Mouse (Mus musculus) hindbrain, embryonic 10.5 days (tissue): ENCODE data around the gene Chit1. TPM values are rescaled to one million over a fixed set of nuclear protein-coding genes. Genes with fewer than 3 reads are reported as not detected.

ENCODE experiments used
- DNase-seq: peaks from one replicate; pipeline ENCODE4 v3.0.0-alpha.2; 2017; ENCODE audit warnings: low spot score
- H3K27ac ChIP-seq: fragments of 300-500 bp; sonication (generic); 2 replicates; pipeline ENCODE4 v1.5.1; 2016; ENCODE audit warnings: mild to moderate bottlenecking, moderate library complexity
- H3K27me3 ChIP-seq: fragments of 300-500 bp; sonication (generic); 2 replicates; pipeline ENCODE4 v1.6.1; 2016; ENCODE audit warnings: mild to moderate bottlenecking; ENCODE audit not compliant: poor library complexity, insufficient read depth, severe bottlenecking
- H3K36me3 ChIP-seq: fragments of 300-500 bp; sonication (generic); 2 replicates; pipeline ENCODE4 v1.6.1; 2016; ENCODE audit warnings: mild to moderate bottlenecking, moderate library complexity
- H3K4me1 ChIP-seq: fragments of 300-500 bp; sonication (generic); replicated peaks from 2 replicates; pipeline ENCODE4 v1.6.1; 2016; ENCODE audit warnings: mild to moderate bottlenecking
- H3K4me3 ChIP-seq: fragments of 300-500 bp; sonication (generic); 2 replicates; pipeline ENCODE4 v1.5.1; 2016; ENCODE audit warnings: mild to moderate bottlenecking, moderate library complexity
- H3K9me3 ChIP-seq: fragments of 300-500 bp; sonication (generic); 2 replicates; pipeline ENCODE4 v1.6.1; 2016; ENCODE audit warnings: mild to moderate bottlenecking, moderate library complexity
- WGBS: fragments of 180-500 bp; shearing (Covaris S2); methylation state at CpG from one replicate; pipeline ENCODE4 v1.1.7; 2016; 5-methylcytosine and 5-hydroxymethylcytosine counted together
- polyA plus RNA-seq: library from polyadenylated mRNA; unstranded; fragments of >200 nt; fragmentation: Nextera tagmentation; extraction: Ambion mirVana; gene quantifications from 2 replicates; pipeline ENCODE4 v1.2.1, GENCODE M21; 2016

Gene Chit1
- polyA plus RNA-seq, result not detected in 2 replicates

DNA sequence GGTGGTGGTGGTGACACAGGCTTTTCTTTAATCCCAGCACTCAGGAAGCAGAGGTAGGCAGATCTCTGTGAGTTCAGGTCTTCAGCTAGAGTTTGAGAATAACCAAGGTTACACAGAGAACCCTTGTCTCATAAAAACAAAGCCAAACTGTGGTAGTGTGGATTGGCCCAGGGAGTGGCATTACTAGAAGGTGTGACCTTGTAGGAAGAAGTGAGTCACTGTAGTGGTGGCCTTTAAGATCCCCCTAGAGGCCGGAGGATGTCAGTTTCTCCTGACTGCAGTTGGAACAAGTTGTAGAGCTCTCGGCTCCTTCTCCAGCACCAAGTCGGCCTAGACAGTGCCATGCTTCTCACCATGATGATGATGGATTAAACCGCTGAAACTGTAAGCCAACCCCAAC is at the start of gene Chit1:
Gene Chit1, plus strand, starts transcription at position 264 of the 400 bp plus-strand sequence.
- H3K9me3 ChIP-seq, result no peaks in the 10 kb centered on the region
- H3K27ac ChIP-seq, result no peak within 1 kb of the TSS
- 83% methylated on average over 4 of the region's 4 CpGs for WGBS
- H3K4me1 ChIP-seq, result peaks cover 17% of the 10 kb centered on the region
- DNase-seq, result no peak
- no peak within 1 kb of the TSS for H3K4me3 ChIP-seq
- no peaks in the 10 kb centered on the region for H3K36me3 ChIP-seq
- H3K27me3 ChIP-seq, result 0 out of 2 replicates have a peak, but pooled peaks cover 4% of the 10 kb centered on the region

DNA sequence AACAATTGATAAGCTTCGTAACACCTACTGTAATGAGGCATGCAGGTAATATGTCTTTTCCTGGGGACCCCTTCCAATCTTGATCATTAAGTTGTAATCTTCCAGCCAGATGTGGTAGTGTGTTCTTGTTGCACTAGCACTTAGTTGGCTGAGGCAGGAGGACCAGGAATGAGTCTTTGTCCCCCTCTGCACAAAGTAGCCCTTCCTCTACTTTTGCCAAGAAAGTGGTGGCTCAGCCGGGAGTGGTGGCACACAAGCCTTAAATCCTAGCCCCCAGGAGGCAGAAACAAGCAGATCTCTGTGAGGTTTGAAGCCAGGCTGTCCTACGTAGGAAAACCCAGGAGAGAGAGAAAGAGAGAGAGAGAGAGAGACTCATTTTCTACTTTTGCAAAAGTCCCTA is 49.1 kb upstream of the Chit1 start:
- WGBS, result 41% methylated on average over 3 of the region's 3 CpGs
- Histone ChIP-seq H3K4me3 (peak overlapping the region; percentile 52), H3K27ac (peak overlapping the region; percentile 98), H3K4me1 (peaks cover 87% of the 10 kb centered on the region), H3K36me3 (no peaks in the 10 kb centered on the region), H3K9me3 (no peaks in the 10 kb centered on the region), H3K27me3 (no peaks in the 10 kb centered on the region)
- no peak for DNase-seq

DNA sequence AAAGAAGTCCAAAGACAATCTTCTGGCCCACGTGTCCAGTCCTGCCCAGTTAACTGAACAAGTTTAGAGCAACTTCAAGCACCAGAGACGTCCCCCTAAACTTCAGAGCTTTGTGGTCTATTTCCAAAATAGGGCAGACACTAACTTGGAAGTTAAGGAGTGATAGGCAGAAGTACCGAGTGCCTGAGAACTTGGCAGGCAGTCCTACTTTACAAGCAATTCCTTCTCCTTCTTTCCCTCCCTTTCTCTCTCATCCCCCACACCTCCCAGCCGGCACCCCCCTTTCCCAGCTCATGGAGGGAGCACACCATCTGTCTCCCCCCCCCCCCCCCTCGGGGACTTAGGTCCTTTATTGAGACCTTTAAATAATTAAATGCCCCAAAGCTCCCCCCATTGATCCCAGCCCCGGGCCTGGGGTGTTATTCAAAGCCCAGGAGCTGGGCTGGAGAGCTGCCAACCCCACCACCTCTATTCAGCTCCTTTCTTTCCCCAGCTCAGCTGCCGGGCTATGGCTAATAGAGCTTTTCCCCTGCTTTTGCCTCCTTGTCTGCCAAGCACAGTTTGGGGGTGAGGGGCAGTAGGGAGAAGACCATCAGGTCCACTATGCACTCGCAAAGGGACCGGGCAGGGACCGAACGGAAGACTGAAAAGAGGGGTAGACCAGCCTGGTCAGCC is 48.5 kb upstream of the Chit1 start:
- peaks cover 91% of the 10 kb centered on the region for H3K4me1 ChIP-seq
- H3K36me3 ChIP-seq, result no peaks in the 10 kb centered on the region
- no peaks in the 10 kb centered on the region for H3K27me3 ChIP-seq
- H3K4me3 ChIP-seq, result peak overlapping the region; percentile 52
- WGBS, result 4% methylated on average over 11 of the region's 11 CpGs
- no peaks in the 10 kb centered on the region for H3K9me3 ChIP-seq
- peak; percentile 84 for DNase-seq
- H3K27ac ChIP-seq, result peak overlapping the region; percentile 98

DNA sequence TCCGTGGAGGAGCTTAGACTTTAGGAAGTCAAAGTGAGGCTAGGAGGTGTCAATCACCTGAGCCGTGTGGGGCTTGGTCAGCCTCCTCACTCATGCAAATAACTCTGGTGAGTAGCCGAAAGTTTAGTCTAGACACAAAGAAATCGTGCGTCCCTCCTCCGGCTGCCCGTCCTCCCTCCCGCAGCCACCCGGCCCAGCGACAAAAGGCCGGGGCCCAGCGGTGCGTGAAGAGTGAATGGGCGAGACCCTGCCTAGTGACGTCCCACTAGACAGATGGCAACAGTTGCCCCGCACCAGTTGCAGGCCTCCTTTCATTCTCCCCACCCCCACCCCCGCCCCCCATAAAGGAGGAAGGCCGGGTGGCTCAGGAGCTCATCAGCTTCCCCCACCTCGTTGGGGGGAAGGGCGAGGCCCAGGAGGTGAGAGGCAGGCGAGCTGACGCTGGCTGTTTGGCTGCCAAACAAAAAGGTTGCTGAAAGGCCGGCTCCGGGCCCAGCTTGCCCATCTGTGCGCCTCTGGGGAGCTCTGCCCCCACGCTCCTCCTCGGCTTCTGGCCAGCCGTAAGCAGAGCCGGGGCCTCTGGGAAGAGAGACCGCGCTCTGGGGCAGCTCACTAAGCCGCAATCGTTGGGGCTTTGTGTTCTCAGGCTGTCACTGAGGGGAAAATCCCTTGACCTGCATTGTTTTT is 47.8 kb upstream of the Chit1 start:
- under 1% methylated on average over 33 of the region's 33 CpGs for WGBS
- peak overlapping the region; percentile 42 for H3K4me3 ChIP-seq
- peak; percentile 96 for DNase-seq
- H3K27me3 ChIP-seq, result no peaks in the 10 kb centered on the region
- H3K9me3 ChIP-seq, result no peaks in the 10 kb centered on the region
- H3K36me3 ChIP-seq, result no peaks in the 10 kb centered on the region
- H3K27ac ChIP-seq, result peak overlapping the region; percentile 98
- peaks cover 93% of the 10 kb centered on the region for H3K4me1 ChIP-seq

DNA sequence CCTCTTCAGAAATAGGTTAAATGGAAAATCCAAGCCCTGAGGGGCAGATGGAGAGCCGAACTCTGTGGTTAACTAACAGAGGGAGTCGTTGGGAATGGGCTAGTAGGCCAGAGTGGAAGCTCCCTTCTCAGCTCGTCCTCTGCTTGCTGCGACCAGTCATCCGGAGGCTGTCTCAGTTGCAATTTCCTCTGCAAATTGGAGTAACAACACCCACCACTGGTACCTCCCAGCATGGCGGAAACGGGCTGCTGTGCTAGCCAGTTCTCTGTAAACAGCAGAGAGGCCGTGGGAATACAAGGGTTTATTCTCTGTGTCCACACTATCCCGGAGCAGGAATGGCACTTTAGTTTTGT is 47.3 kb upstream of the Chit1 start:
- Histone ChIP-seq H3K27ac (peak overlapping the region; percentile 98), H3K4me3 (peak overlapping the region; percentile 42), H3K9me3 (no peaks in the 10 kb centered on the region), H3K36me3 (no peaks in the 10 kb centered on the region), H3K27me3 (no peaks in the 10 kb centered on the region), H3K4me1 (peaks cover 91% of the 10 kb centered on the region)
- WGBS, result 5% methylated on average over 9 of the region's 9 CpGs
- DNase-seq, result no peak

DNA sequence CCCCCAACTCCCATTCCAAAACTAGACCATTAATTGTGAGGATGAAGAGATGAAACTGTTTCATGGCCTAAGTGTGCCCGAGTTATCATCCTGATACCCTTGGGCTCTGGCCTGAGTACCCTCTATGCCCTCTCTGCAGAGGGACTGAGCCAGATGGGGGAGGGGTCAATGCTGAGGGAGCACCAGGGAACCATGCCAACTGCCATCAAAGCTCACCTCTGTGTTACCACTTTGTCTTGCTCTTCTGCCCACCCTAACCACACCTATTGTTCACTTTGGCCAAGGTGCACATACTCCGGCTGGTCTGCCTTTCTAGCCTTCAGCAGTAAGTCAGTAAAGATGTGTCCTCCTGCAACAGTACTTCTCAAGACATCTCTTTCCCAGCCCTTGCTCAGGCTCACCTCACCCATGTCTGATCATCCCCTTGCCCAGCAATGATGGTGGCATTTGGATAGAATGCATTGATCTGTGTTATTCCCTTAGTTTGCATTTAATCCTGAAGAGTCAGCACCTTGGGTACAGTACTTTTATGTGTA is 46.7 kb upstream of the Chit1 start:
- H3K27me3 ChIP-seq, result no peaks in the 10 kb centered on the region
- peak overlapping the region; percentile 98 for H3K27ac ChIP-seq
- no peaks in the 10 kb centered on the region for H3K36me3 ChIP-seq
- 83% methylated on average over 2 of the region's 2 CpGs for WGBS
- H3K4me3 ChIP-seq, result peak overlapping the region; percentile 42
- peaks cover 91% of the 10 kb centered on the region for H3K4me1 ChIP-seq
- no peaks in the 10 kb centered on the region for H3K9me3 ChIP-seq
- DNase-seq, result no peak

DNA sequence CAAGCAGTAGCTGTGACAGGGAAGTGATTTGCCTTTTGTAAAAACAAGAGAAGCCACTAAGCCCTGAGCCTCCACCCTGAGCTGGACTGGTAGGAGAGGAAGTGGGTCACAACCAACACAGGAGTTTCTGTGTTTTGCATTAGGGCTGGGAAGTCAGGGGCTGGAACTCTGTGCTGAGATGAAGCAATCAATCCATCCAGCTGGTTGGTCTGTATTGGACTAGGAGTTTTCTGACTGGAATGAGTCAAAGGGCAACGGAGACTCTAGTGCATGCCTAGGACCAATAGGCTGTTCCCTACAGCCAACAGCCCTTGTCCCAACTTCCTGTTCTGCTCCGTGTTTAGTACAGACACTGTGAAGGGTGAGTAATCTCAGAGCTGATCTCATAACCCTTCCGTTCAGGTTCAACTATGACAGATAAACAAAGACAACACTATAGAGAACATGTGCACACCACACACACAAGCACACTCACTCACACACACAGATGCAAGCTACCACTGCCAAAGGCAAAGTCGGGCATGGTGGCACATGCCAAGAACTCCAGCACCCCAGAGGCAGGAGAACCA is 45.7 kb upstream of the Chit1 start:
- Histone ChIP-seq H3K9me3 (no peaks in the 10 kb centered on the region), H3K27me3 (no peaks in the 10 kb centered on the region), H3K36me3 (no peaks in the 10 kb centered on the region), H3K4me1 (peaks cover 94% of the 10 kb centered on the region), H3K4me3 (no peak overlapping the region), H3K27ac (peak overlapping the region; percentile 98)
- no peak for DNase-seq
- 76% methylated on average over 4 of the region's 4 CpGs for WGBS

DNA sequence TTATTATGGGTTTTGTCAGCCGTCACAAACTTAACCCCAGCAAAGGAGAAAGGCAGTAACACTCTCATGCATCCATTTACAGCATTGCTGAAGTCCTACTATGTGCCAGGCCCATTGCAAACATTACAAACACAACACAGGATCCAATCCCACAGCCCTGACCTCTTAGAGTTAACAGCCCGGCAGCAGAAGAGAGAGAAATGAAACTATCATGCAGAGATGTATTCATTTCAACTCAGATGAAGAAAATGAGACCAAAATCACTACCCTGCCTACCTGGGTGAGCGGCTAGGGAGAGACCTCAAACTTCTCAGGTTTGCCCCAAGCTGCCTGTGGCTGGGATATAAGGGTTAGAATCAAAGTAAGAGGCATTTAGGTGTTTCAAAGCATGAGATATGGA is 44.5 kb upstream of the Chit1 start:
- no peak overlapping the region for H3K4me3 ChIP-seq
- peaks cover 94% of the 10 kb centered on the region for H3K4me1 ChIP-seq
- no peak for DNase-seq
- H3K36me3 ChIP-seq, result no peaks in the 10 kb centered on the region
- H3K9me3 ChIP-seq, result no peaks in the 10 kb centered on the region
- no peaks in the 10 kb centered on the region for H3K27me3 ChIP-seq
- 61% methylated on average over 3 of the region's 3 CpGs for WGBS
- peak overlapping the region; percentile 98 for H3K27ac ChIP-seq

DNA sequence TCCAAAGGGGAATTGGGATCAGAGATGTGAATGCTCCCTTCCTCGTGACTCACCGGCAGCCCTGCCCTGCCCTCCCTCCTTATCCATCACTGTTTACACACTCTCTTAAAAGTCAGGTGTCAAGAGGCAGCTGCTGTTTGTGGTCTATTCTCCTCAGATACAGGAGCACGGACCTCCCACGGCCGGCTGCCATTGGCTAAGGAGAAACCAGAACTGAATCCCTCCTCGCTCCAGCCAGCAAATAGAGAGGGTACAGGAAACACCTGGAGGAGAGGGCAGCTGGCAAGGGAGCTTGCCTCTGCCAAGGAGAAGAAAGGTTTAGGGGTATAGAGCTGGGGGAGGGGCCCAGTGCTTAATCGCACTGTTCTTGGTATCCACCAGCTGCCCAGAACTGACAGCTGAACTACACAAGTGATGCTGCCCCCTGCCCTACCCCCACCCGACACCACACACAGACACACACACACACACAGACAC is 43.9 kb upstream of the Chit1 start:
- Histone ChIP-seq H3K4me3 (peak overlapping the region; percentile 3; the same call in 1 of the 2 replicates), H3K27me3 (no peaks in the 10 kb centered on the region), H3K4me1 (peaks cover 94% of the 10 kb centered on the region), H3K36me3 (no peaks in the 10 kb centered on the region), H3K9me3 (no peaks in the 10 kb centered on the region), H3K27ac (peak overlapping the region; percentile 98)
- DNase-seq, result peak; percentile 31
- 17% methylated on average over 8 of the region's 8 CpGs for WGBS

DNA sequence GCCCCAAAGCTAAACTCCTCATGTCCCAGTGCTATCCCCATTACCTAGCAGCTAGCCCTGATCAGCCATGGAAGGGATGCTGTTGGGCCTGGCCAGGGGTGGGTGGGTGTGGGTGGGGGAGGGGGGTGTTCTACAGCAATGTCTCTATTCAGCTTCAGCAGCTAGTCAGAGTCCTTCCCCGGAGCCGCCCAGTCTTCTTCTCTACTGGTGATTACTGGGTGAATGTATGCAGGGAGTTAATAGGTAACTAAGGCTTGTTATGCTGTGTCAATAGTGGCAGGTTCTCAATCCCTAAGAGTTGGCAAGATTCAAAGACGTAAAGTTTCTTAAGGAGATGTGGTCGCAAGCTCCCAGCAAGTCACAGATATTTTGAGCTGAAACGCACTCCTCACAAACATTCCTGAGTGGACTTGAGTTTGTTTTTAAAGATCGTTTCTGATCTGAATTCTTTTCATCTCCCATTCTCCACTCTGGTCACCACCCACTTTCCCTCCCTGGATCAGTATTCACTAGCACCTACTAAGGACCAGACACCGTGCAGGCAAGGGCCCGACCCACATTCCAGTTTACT is 40.9 kb upstream of the Chit1 start:
- Histone ChIP-seq H3K36me3 (peaks cover 9% of the 10 kb centered on the region), H3K27ac (peak overlapping the region; percentile 87), H3K4me1 (peaks cover 93% of the 10 kb centered on the region), H3K27me3 (no peaks in the 10 kb centered on the region), H3K9me3 (no peaks in the 10 kb centered on the region), H3K4me3 (no peak overlapping the region)
- DNase-seq, result no peak
- WGBS, result 67% methylated on average over 8 of the region's 8 CpGs

DNA sequence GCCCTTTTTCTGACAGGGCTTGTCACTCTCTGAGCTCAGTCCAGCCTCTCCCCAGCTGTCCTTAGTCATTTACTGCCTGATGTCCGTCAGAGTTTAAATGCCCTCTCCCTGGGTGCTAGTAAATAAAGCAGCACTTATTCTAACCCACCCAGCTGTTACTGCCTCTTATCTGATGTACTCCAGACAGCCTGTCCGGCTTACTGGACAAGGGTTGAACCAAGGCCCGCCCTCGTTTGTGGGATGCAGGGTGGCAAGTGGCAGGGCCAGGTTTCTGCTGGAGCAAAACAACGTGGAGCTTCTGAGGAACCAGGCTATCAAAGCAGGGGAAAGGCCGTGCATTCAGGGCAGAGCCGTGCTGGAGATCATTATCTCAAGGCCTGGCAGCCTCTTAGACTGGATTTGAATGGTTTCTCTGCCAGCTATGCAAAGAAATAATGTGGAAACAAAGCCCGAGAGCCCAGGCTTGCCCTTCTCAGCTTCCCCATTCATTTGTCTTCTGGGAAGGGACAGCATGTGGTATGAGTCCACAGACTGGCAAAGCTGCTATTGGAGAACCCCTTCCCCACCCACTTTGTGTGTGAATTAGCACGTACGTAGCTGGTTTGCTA is 39.5 kb upstream of the Chit1 start:
- WGBS, result 44% methylated on average over 10 of the region's 10 CpGs
- peaks cover 93% of the 10 kb centered on the region for H3K4me1 ChIP-seq

DNA sequence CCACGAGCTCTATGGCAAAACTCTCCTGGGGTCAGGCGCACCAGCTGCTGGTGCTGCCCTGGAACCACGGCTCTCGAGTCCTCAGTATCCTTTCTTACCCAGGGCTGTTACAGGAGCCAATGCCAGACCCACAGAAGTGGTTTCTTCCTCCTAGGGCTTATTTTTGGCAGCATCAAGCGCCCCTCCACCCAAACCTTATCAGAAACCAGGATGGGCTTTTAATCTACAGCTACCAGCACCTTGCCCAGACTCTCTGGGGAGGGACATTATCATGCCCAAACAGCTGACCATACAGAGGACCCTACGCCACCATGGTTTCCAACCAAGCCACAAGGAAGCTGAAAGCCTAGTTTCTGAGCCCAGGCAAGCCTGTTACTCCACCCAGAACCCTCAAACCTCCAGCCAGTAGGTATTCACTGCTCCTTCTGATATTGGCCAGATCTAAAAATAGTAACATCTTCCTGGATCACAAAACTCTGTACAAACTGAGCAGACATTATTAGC is 37.9 kb upstream of the Chit1 start:
- peaks cover 36% of the 10 kb centered on the region for H3K36me3 ChIP-seq
- H3K9me3 ChIP-seq, result no peaks in the 10 kb centered on the region
- DNase-seq, result no peak
- no peaks in the 10 kb centered on the region for H3K27me3 ChIP-seq
- peaks cover 93% of the 10 kb centered on the region for H3K4me1 ChIP-seq
- peak overlapping the region; percentile 87 for H3K27ac ChIP-seq
- WGBS, result 84% methylated on average over 6 of the region's 6 CpGs
- H3K4me3 ChIP-seq, result no peak overlapping the region; the same call in 1 of the 2 replicates

More for the DNA sequence above, 39.5 kb upstream of the Chit1 start:
- Histone ChIP-seq H3K27me3 (no peaks in the 10 kb centered on the region), H3K36me3 (peaks cover 23% of the 10 kb centered on the region), H3K27ac (peak overlapping the region; percentile 87), H3K9me3 (no peaks in the 10 kb centered on the region), H3K4me3 (no peak overlapping the region)
- DNase-seq, result peak; percentile 30
